Comparison of ENCODE assay signal across 10 mouse cellular contexts in genomic region chr8:109948285-109948564, GRCm38 (mm10). TPM values are rescaled to one million over a fixed set of nuclear protein-coding genes. Genes with fewer than 3 reads are reported as not detected.
A peak's percentile ranks its signal among the peaks of the same experiment; 100 is the strongest.
DNase-seq lines count a peak whose midpoint lies in the region; ATAC-seq and TF ChIP-seq lines count a peak whose summit lies in the region.
"Had no signal": no experiment of that assay in that cellular context is flagged by ENCODE, and none has a peak within 500 bp of the region (broad histone marks: within the 10 kb centered on the region; RNA-seq: fewer than 3 reads in every experiment).

No protein-coding gene starts in this region.

- H3K4me2 ChIP-seq in heart, embryonic 15.5 days, result peak overlapping the region; percentile 62

- no peak for DNase-seq in heart, adult 11 months
- DNase-seq in brain, embryonic 14.5 days (ENCODE audit: low read depth), result peak; percentile 45
- no peak for DNase-seq in layer of hippocampus, adult 9-11 months
- DNase-seq in MN1 (ENCODE audit: low spot score), result no peak
- no peak for DNase-seq in kidney, adult 18-20 months

- H3K9ac ChIP-seq in heart, embryonic 15.5 days, result 0 out of 2 replicates have a peak overlapping the region, but pooled peaks have one; percentile 23
- H3K9ac ChIP-seq: liver, embryonic 14.5 days had no signal

- ATAC-seq in heart, embryonic 15.5 days (replicated peaks; ENCODE audit: insufficient number of reproducible peaks, insufficient read depth, low FRiP score, low read depth), result no peak
- ATAC-seq in granulocyte monocyte progenitor cell, adult 5-6 weeks (replicated peaks; ENCODE audit: poor library complexity, severe bottlenecking), result peak; percentile 42; the same call in 1 of the 2 replicates
- 0 out of 2 replicates have a peak, but pooled peaks have one; percentile 21 for ATAC-seq in megakaryocyte-erythroid progenitor cell, adult 5-6 weeks (replicated peaks; ENCODE audit: low FRiP score, low TSS enrichment, poor library complexity, severe bottlenecking)

- no peak for TF ChIP-seq CTCF in brain, embryonic 14.5 days (IDR thresholded peaks at IDR 0.05; ENCODE audit: borderline replicate concordance, extremely low read depth, insufficient read depth, insufficient read length)

- TF ChIP-seq POLR2A in brain, embryonic 14.5 days (IDR thresholded peaks at IDR 0.05; ENCODE audit: borderline replicate concordance, extremely low read depth, insufficient read depth, insufficient read length, poor library complexity, severe bottlenecking), result no peak

- no peaks in the 10 kb centered on the region for H3K9me3 ChIP-seq in heart, embryonic 15.5 days (replicated peaks)

- H3K4me1 ChIP-seq in heart, embryonic 15.5 days (replicated peaks), result peaks cover 11% of the 10 kb centered on the region

- 6% methylated on average over 19 of the region's 19 CpGs for WGBS in heart, embryonic 15.5 days

- H3K36me3 ChIP-seq in heart, embryonic 15.5 days, result no peaks in the 10 kb centered on the region

- peak overlapping the region; percentile 42 for H3K4me3 ChIP-seq in heart, embryonic 15.5 days

- H3K27me3 ChIP-seq in heart, embryonic 15.5 days, result peaks cover 36% of the 10 kb centered on the region

- no peak overlapping the region for H3K27ac ChIP-seq in heart, embryonic 15.5 days
- H3K27ac ChIP-seq: liver, embryonic 14.5 days had no signal

RNA-seq across cellular contexts. Expression of gene Marveld3, which starts 13.8 kb away (rescaled TPM):
- 0.47 and 1.4 TPM in 2 replicates for polyA plus RNA-seq in heart, embryonic 15.5 days (2015; fragmentation: Nextera tagmentation; extraction: Ambion mirVana)
- 0.77 and 0.79 TPM in 2 replicates for polyA plus RNA-seq in brain, embryonic 14.5 days (2012; rRNA removed)
- not detected in 2 replicates for total RNA-seq in granulocyte monocyte progenitor cell, adult 5-6 weeks (2014; fragmentation: Nextera tagmentation)
- total RNA-seq in granulocyte monocyte progenitor cell, adult 5-6 weeks (2017), result not detected in 2 replicates
- total RNA-seq in megakaryocyte-erythroid progenitor cell, adult 5-6 weeks (2014; fragmentation: Nextera tagmentation), result not detected in 2 replicates
- not detected in 2 replicates for total RNA-seq in megakaryocyte-erythroid progenitor cell, adult 5-6 weeks (2017)
- total RNA-seq: MEL had no signal

RNA-seq across cellular contexts. Expression of gene Tat, which starts 42.0 kb away (rescaled TPM):
- 0.11 and 0.21 TPM in 2 replicates for polyA plus RNA-seq in heart, embryonic 15.5 days (2015; fragmentation: Nextera tagmentation; extraction: Ambion mirVana)
- 0.05 and 0.08 TPM in 2 replicates for polyA plus RNA-seq in brain, embryonic 14.5 days (2012; rRNA removed)
- total RNA-seq in granulocyte monocyte progenitor cell, adult 5-6 weeks (2014; fragmentation: Nextera tagmentation), result not detected in 2 replicates
- total RNA-seq in granulocyte monocyte progenitor cell, adult 5-6 weeks (2017), result not detected in 2 replicates
- not detected in 2 replicates for total RNA-seq in megakaryocyte-erythroid progenitor cell, adult 5-6 weeks (2014; fragmentation: Nextera tagmentation)
- not detected in 2 replicates for total RNA-seq in megakaryocyte-erythroid progenitor cell, adult 5-6 weeks (2017)
- total RNA-seq: MEL had no signal
